Mouse (Mus musculus) embryonic fibroblast, embryonic 13.5 days (primary cell): ENCODE results near the gene Ski. TPM values are rescaled to one million over a fixed set of nuclear protein-coding genes. Genes with fewer than 3 reads are reported as not detected.
"Not testable (repeated sequence)": the region's sequence is repeated elsewhere in the genome, so short reads cannot be mapped to it uniquely, and the experiment has no call there.

Source experiments
- H3K27ac ChIP-seq: 2 replicates; pipeline ENCODE4 v1.5.1; 2012; ENCODE audit warnings: low read length, control low read depth, inconsistent platforms; ENCODE audit not compliant: insufficient read depth
- H3K4me1 ChIP-seq: 2 replicates; pipeline ENCODE4 v1.6.1; 2011; ENCODE audit warnings: low read length; ENCODE audit not compliant: control insufficient read depth, insufficient read depth
- H3K4me3 ChIP-seq: 2 replicates; pipeline ENCODE4 v1.5.1; 2011; ENCODE audit warnings: mild to moderate bottlenecking, control low read depth, low read length; ENCODE audit not compliant: insufficient read depth
- CTCF ChIP-seq: IDR thresholded peaks from 2 replicates; pipeline ENCODE4 v1.5.1; 2011; ENCODE audit warnings: mild to moderate bottlenecking, control low read depth, low read length, moderate library complexity, borderline replicate concordance; ENCODE audit not compliant: insufficient read depth
- POLR2A ChIP-seq: IDR thresholded peaks from 2 replicates; pipeline ENCODE4 v1.6.1; 2011; ENCODE audit warnings: low read depth, mild to moderate bottlenecking, control low read depth, low read length, moderate library complexity
- polyA plus RNA-seq: library from polyadenylated mRNA; stranded (reverse); fragments of >200 nt; gene quantifications from 2 replicates; pipeline ENCODE4 v1.2.4, GENCODE M21; 2011; ENCODE audit warnings: low read depth; ENCODE audit not compliant: missing spikeins, insufficient read length

The Ski gene
- polyA plus RNA-seq, 1 experiment: 106 TPM

DNA sequence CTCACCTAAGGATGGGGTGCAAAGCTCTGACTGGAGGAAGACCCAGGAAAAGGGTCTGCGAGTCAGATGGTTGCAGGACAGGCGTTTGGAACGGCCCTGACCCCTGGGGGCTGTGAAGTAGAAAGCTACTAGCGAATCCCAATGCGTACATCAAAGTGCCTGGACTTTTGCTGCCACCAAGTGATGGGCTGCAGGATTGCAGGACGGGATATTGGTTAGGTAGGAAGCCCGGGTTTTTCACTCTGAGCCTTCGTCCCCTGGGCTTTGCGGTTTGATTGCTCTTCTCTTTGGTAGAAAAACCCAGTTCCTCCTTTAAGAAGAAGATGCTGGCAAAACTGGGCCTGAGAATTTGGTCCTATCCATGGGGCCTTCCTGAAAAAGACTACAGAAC is 26.9 kb upstream of the Ski start:
- Histone ChIP-seq H3K27ac (peak overlapping the region; percentile 90), H3K4me1 (peaks cover 7% of the 10 kb centered on the region)

DNA sequence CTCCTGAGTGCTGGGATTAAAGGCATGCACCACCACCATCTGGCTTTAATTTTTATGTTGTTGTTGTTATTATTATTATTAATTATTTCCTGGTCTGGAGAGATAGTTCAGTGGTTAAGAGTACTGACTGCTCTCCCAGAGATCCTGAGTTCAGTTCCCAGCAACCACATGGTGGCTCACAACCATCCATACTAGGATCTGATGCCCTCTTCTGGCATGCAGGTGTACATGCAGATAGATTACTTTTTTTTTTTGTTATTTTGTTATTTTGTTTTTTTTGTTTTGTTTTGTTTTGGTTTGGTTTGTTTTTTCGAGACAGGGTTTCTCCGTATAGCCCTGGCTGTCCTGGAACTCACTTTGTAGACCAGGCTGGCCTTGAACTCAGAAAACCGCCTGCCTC is 25.7 kb upstream of the Ski start:
- not testable (repeated sequence) for H3K4me3 ChIP-seq, H3K27ac ChIP-seq, H3K4me1 ChIP-seq

More for the DNA sequence above, 26.9 kb upstream of the Ski start:
- TF ChIP-seq CTCF (peak; percentile 92), POLR2A (no peak)
- peak overlapping the region; percentile 65 for H3K4me3 ChIP-seq

DNA sequence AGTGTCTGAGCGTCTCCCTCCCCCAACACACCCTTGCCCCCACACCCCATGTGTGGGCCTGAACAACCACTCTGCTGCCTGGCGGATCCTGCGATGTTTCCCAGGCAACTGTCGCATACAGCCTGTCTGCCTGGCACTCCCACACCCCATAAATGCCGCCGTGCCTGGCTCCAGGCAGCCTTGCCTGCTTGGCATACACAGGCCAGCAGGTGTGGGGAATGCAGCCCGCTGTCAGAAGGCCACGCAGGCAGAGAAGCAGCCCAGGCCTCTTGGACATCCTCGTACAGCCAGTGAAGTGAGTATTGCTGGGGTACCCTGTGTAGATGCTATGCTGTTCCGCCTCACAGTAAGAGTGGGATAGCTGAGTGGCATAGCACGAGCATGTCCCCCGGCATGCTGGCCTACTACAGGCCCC is 24.3 kb upstream of the Ski start:
- Histone ChIP-seq H3K27ac (no peak overlapping the region), H3K4me1 (peaks cover 7% of the 10 kb centered on the region), H3K4me3 (no peak overlapping the region)
- no peak for TF ChIP-seq POLR2A
- TF ChIP-seq CTCF: no peak

DNA sequence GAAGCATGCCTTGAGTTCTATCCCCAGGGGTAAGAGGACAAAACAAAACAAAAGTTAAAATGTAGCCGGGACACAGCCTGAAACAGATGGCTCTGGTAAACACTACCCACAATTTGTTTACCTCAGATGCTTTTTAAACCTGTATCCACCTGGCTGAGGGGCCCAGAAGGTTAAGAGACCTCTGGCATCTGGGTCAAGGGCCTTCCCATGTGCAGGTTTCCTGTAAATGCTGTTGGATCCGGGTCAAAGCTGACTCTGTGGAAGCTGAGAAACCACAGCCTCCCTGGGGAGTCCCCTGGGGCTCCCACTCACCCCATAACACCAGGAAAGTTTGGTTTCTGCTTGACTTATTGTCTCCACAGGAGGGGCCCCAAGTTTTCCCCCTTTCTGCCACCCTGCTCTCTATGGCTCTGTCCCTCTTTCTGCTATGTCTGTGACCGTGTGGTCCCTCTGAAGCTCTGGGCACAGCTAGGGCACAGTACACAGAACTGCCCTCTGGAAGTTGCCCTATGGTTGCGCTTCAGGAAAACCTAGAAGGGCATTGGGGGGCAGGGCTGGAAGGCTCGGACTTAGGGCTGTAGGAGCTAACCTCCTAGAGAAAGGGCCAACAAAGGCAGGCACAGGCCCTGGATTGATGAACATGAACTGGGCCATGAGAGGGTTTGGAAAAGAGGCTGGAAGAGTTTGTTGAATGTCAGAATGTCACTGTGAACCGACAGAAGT is 23.5 kb upstream of the Ski start:
- no peak overlapping the region for H3K4me3 ChIP-seq
- peaks cover 7% of the 10 kb centered on the region for H3K4me1 ChIP-seq
- TF ChIP-seq CTCF: no peak
- no peak for TF ChIP-seq POLR2A
- H3K27ac ChIP-seq: no peak overlapping the region

DNA sequence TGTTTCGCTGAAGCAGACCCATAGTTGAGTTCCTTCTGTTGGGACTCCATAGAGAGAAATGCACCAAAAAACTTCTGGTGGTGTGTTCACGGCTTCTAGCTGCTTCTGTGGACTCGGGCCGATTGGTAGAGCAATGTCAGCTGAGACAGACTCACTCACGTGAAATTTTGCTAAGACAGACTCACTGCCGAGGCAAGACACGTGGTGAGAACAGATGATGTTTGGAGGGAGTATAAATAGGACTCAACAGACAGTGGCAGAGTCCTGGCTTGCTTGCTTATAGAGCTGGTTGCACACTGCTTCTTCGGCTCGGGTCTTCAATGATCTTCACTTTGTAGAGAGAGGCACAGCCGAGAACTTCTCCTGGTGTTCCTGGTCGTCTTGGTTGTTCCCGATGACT is 20.8 kb upstream of the Ski start:
- peaks cover 7% of the 10 kb centered on the region for H3K4me1 ChIP-seq
- no peak overlapping the region for H3K4me3 ChIP-seq
- TF ChIP-seq CTCF: no peak
- no peak for TF ChIP-seq POLR2A
- H3K27ac ChIP-seq: no peak overlapping the region

DNA sequence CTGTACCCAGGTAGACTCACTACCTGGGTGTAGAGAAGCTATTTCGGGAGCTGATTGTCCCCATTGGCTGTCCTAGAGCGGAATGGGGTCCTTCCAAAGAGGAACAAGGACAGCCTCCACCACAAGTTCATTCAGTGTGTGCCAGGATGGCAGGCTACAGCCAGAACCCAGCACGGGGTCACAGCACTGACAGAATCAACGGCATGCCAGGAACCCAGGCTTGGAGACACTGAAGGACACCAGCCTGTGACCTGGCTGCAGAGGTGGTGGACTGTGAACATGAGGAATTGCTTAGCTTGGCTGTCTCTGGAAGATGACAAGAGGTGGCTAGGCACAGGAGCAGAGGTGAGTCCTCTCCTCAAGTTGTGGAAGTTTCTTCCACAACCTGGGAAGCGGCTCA is 19.9 kb upstream of the Ski start:
- H3K4me3 ChIP-seq: no peak overlapping the region
- TF ChIP-seq POLR2A: no peak
- TF ChIP-seq CTCF: no peak

DNA sequence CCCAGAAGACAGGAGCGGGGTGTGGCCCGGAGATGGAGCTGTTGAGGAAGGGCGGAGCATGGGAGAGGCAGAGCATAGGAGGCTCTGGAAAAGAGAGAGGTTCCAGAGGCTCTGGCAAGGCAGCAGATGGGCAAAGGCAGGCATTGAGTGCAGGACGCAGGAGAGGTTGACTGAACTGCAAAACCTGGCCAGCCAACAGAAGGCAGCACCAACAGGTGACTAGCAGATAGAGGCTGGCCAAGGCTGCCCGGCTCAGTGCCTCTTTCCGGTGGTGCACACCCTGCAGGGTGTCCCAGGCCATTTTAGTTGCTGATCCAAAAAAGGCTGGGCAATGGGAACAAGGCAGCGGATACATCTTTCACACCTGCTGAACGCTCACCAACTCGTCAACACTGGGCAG is 19.4 kb upstream of the Ski start:
- H3K4me1 ChIP-seq: peaks cover 7% of the 10 kb centered on the region
- no peak overlapping the region for H3K4me3 ChIP-seq
- no peak for TF ChIP-seq CTCF
- TF ChIP-seq POLR2A: no peak
- H3K27ac ChIP-seq: no peak overlapping the region

More for the DNA sequence above, 19.9 kb upstream of the Ski start:
- H3K4me1 ChIP-seq: peaks cover 7% of the 10 kb centered on the region
- no peak overlapping the region for H3K27ac ChIP-seq

DNA sequence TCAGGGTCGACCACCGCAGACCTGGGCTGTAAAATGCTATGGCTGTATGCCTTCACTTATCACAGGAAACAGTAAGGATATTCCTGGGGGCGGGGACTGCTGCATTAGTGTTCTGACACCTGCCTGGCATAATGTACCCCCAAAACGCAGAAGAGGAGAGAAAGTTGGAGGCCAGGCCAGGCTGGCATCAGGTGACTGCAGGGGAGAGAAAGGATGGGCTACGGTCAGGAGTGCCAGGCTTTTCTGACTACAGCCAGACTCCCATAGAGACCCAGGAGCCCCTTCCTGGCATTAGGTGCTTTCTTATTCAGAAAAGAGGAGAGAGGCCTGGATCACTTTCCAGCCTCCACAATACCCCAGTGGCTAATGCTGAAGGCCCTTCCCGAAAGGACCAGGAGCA is 17.1 kb upstream of the Ski start:
- Histone ChIP-seq H3K4me1 (peaks cover 12% of the 10 kb centered on the region), H3K4me3 (no peak overlapping the region), H3K27ac (no peak overlapping the region)
- TF ChIP-seq POLR2A (no peak), CTCF (no peak)

DNA sequence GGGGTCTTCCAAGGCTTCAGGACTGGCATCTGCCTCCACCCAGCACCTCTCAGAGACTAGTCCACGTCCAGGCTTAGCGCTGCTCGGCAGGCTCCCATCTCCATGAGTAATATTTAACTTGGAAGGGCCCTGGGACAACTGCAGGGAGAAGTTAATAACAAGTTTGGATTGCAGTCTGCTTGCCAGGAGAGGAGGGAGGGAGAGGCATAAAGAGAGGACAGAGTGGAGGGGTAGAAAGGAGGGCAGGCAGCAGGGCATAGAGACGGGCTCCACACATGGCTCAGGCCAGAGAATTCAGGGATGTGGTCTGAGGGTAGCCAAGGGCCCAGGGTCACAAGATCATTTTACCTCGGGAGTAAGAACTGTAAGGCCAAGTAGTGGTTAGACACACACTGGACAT is 15.9 kb upstream of the Ski start:
- peak overlapping the region; percentile 90 for H3K27ac ChIP-seq
- TF ChIP-seq POLR2A (peak; percentile 39; the same call in 1 of the 2 replicates), CTCF (no peak)
- peaks cover 21% of the 10 kb centered on the region for H3K4me1 ChIP-seq
- H3K4me3 ChIP-seq: no peak overlapping the region

DNA sequence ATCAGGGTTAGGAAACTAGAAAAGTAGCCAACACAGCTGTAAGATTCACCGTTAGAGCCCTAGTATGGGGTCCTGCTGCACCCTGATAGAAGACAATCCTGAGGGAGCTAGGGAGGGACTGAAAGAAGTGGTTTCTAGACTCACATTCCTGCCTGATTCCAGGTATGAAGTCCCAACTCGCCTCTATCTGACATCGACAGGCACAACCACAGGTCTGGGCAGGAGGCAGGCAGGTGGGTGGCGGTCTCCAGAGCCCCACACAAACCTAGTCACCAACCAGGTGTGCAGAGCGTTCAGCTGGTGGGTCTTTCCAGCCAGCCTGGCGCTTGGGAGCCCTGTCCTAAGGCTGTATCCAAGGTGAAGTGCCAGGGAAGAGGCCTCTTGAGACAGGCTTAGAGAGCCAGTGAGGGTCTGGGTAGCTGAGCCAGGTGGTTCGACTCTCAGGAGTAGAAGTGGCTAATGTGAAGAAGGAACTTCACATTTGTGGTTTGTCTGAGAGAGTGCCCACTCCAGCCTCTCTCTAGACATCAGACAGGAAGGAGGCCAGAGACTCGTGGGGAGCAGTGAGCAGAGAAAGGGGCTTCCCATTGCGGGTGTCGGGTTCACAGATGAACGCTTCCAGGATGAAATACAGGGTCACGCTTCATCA is 14.5 kb upstream of the Ski start:
- peaks cover 23% of the 10 kb centered on the region for H3K4me1 ChIP-seq
- H3K27ac ChIP-seq: no peak overlapping the region

More for the DNA sequence above, 14.5 kb upstream of the Ski start:
- no peak for TF ChIP-seq CTCF
- no peak for TF ChIP-seq POLR2A
- H3K4me3 ChIP-seq: no peak overlapping the region
